Mouse (Mus musculus) heart, embryonic 11.5 days (tissue): ENCODE measurements around the gene Robo3. TPM values are rescaled to one million over a fixed set of nuclear protein-coding genes. Genes with fewer than 3 reads are reported as not detected.

Experiments
- ATAC-seq: fragments of 200-750 bp; cut with Nextera tagmentation; replicated peaks from 2 replicates; pipeline ENCODE4 v1.8.0; 2017; ENCODE audit warnings: moderate library complexity; ENCODE audit not compliant: insufficient number of reproducible peaks, low FRiP score, low TSS enrichment
- H3K27ac ChIP-seq: fragments of 300-500 bp; sonication (generic); 2 replicates; pipeline ENCODE4 v1.5.1; 2014; ENCODE audit warnings: mild to moderate bottlenecking, low read depth, low read length
- H3K27me3 ChIP-seq: fragments of 300-500 bp; sonication (generic); 2 replicates; pipeline ENCODE4 v1.6.1; 2014; ENCODE audit warnings: mild to moderate bottlenecking, low read length, mixed read lengths; ENCODE audit not compliant: control insufficient read depth, insufficient read depth
- H3K36me3 ChIP-seq: fragments of 300-500 bp; sonication (generic); 2 replicates; pipeline ENCODE4 v1.6.1; 2014; ENCODE audit warnings: mild to moderate bottlenecking, low read length, moderate library complexity, mixed read lengths; ENCODE audit not compliant: control insufficient read depth, insufficient read depth
- H3K4me1 ChIP-seq: fragments of 300-500 bp; sonication (generic); 2 replicates; pipeline ENCODE4 v1.6.1; 2014; ENCODE audit warnings: low read length; ENCODE audit not compliant: control insufficient read depth, insufficient read depth
- H3K4me2 ChIP-seq: fragments of 300-500 bp; sonication (generic); 2 replicates; pipeline ENCODE4 v1.6.1; 2014; ENCODE audit warnings: mild to moderate bottlenecking, moderate library complexity
- H3K4me3 ChIP-seq: fragments of 300-500 bp; sonication (generic); 2 replicates; pipeline ENCODE4 v1.5.1; 2014; ENCODE audit warnings: low read depth, low read length
- H3K9ac ChIP-seq: fragments of 300-500 bp; sonication (generic); 2 replicates; pipeline ENCODE4 v1.6.1; 2014; ENCODE audit warnings: mild to moderate bottlenecking, low read depth, low read length, moderate library complexity
- H3K9me3 ChIP-seq: fragments of 300-500 bp; sonication (generic); replicated peaks from 2 replicates; pipeline ENCODE4 v1.6.1; 2016; ENCODE audit warnings: low read length; ENCODE audit not compliant: control insufficient read depth
- WGBS: fragments of 180-500 bp; shearing (Covaris S2); extraction: QIAGEN DNeasy Blood & Tissue Kit; methylation state at CpG from one replicate; pipeline ENCODE4 v1.1.7; 2014; ENCODE audit not compliant: insufficient replicate concordance; 5-methylcytosine and 5-hydroxymethylcytosine counted together
- polyA plus RNA-seq: library from polyadenylated mRNA; unstranded; fragments of >200 nt; fragmentation: Nextera tagmentation; extraction: Ambion mirVana; gene quantifications from 2 replicates; pipeline ENCODE4 v1.2.1, GENCODE M21; 2014

The Robo3 gene
- 0.29 and 0.35 TPM in 2 replicates for polyA plus RNA-seq

DNA sequence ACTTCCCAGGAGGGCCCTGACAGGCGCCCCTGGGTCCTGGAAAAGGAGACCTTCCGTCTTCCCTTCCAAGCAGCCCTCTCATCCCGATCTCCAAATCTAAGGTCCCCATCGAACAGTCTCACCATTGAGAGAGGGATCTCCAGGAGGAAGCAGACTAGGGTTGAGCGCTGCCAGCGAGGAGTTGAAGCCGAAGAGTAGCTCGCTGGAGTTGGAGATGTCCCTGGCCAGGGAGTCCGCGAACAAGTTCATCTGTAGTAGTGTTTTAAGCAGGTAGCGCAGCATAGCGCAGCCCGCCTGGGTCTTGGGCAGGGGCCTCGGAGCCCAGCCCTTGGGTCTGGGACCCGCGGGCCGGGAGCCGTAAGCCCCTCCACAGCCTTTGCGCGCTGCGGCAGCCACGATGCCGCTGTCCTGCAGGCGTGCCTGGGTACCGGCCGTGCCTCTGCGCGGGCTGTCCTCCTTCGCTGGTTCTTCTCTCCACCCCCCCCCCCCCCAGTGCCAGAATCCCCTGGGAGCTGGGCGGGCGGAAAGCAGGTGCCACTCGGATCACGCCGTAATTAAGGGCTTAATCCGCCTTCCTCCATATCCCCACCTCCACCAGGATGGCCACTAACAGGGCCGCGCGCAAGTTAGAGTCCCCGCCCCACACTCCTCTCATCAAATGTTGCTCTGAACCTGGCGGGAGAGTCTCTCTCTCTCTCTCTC lies at the start of gene Robo3:
Gene Robo3, minus strand, starts transcription at position 527 of the 702 bp plus-strand sequence.
- Histone ChIP-seq H3K9ac (0 out of 2 replicates have a peak within 1 kb of the TSS, but pooled peaks have one; percentile 16), H3K4me3 (peak within 1 kb of the TSS; percentile 35), H3K4me2 (peak within 1 kb of the TSS; percentile 69), H3K36me3 (no peaks in the 10 kb centered on the region), H3K27me3 (peaks cover 74% of the 10 kb centered on the region), H3K9me3 (no peaks in the 10 kb centered on the region), H3K27ac (no peak within 1 kb of the TSS), H3K4me1 (peaks cover 11% of the 10 kb centered on the region)
- ATAC-seq: no peak
- WGBS: under 1% methylated on average over 37 of the region's 40 CpGs

DNA sequence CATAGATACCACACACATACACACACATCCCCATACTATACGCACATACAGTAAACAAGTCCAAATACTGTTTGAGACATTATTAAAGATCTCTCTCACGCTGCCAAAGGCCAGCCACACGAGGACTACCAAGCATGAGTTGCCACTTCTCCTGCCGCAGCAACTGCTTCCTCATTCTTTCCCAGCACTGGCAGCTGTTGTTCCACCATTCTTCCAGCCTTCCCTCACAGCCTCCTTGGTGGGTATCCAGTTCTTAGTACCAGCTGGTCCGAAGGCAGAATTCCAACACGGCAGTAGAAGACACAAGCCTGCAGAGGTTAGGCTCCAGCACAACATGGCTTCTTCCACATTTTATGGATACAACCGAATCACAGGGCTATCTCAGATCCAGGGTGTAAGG lies 41.9 kb upstream of the Robo3 start:
- Histone ChIP-seq H3K27me3 (no peaks in the 10 kb centered on the region), H3K9me3 (no peaks in the 10 kb centered on the region), H3K27ac (no peak overlapping the region), H3K4me1 (no peaks in the 10 kb centered on the region), H3K36me3 (no peaks in the 10 kb centered on the region), H3K9ac (no peak overlapping the region), H3K4me2 (no peak overlapping the region), H3K4me3 (no peak overlapping the region)
- ATAC-seq: no peak
- 80% methylated on average over 7 of the region's 7 CpGs for WGBS

DNA sequence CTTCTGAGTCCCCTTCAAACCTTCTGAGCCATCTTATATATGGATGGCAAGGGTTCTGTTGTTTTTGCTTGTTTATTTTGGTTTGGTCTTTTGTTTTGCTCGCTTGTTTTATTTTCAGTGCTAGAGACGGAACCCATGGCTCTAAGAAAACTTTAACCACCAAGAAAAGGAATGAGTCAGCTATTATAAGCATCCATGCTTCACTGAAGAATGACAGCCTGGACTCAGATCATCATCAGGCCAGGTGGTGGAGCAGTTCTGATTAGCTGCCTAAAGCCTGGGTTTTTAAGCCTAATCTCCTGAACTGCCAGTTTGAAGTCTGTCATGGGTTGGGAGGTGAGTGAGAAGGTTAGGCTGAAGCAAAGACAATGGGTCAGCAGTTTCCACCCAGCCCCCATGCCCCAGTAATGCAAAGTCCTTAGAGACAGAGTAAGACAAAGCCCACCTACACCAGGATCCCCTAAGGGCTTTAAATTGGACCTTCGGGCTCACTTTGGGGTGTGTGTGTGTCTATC lies 40.6 kb upstream of the Robo3 start:
- no peak overlapping the region for H3K4me3 ChIP-seq
- no peaks in the 10 kb centered on the region for H3K36me3 ChIP-seq
- no peak for ATAC-seq
- no peaks in the 10 kb centered on the region for H3K4me1 ChIP-seq
- H3K9ac ChIP-seq: no peak overlapping the region
- no peaks in the 10 kb centered on the region for H3K9me3 ChIP-seq
- no peak overlapping the region for H3K4me2 ChIP-seq
- H3K27me3 ChIP-seq: no peaks in the 10 kb centered on the region
- H3K27ac ChIP-seq: no peak overlapping the region
- WGBS: 70% methylated on average over 3 of the region's 3 CpGs

DNA sequence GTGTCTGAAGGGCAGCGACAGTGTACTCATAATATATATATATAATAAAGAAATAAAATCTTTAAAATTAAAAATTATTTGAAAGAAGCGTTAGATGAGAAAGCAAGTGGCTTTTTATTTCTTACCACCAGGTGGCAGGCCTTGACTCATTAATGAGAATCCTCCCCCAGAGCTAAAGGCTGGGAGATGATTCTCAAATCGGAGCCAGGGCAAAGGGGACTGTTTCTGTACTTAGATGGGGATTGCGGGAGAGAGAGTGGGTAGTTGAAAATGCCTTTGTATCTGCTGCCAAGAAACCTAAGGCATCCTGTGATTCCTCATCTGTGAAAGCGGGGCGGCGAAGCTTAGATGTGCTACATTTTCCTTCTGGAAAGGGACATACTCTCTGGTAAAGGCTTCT lies 29.7 kb upstream of the Robo3 start:
- no peak overlapping the region for H3K4me2 ChIP-seq
- no peak overlapping the region for H3K27ac ChIP-seq
- H3K4me3 ChIP-seq: no peak overlapping the region
- peaks cover 6% of the 10 kb centered on the region; the same call in 1 of the 2 replicates for H3K4me1 ChIP-seq
- 11% methylated on average over 7 of the region's 7 CpGs for WGBS
- H3K9ac ChIP-seq: no peak overlapping the region
- no peaks in the 10 kb centered on the region for H3K36me3 ChIP-seq
- peaks cover 50% of the 10 kb centered on the region for H3K27me3 ChIP-seq
- H3K9me3 ChIP-seq: no peaks in the 10 kb centered on the region
- ATAC-seq: no peak

DNA sequence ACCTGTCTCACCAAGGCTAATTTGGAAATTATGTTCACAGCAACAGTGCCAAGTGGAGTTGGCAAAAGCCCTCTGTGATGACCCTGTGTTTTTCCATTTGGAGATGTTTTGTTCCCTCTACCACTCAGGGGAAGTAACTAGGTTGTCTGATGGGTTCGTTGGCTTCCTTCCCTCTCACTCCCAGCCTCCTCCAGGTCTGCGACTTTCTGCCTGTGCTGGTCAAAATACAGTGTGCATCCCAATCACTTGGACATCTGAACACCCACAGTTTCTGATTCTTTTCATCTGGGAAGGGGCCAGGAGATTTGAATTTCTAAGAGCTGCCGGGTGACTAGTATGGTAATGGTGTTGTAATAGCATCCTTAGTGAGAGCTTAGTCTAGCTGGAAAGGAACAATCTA lies 28.5 kb upstream of the Robo3 start:
- ATAC-seq: no peak
- H3K4me2 ChIP-seq: no peak overlapping the region
- peaks cover 62% of the 10 kb centered on the region for H3K27me3 ChIP-seq
- H3K4me1 ChIP-seq: peaks cover 6% of the 10 kb centered on the region; the same call in 1 of the 2 replicates
- no peak overlapping the region for H3K27ac ChIP-seq
- H3K9me3 ChIP-seq: no peaks in the 10 kb centered on the region
- H3K36me3 ChIP-seq: no peaks in the 10 kb centered on the region
- WGBS: 9% methylated on average over 3 of the region's 3 CpGs
- H3K4me3 ChIP-seq: no peak overlapping the region
- no peak overlapping the region for H3K9ac ChIP-seq

DNA sequence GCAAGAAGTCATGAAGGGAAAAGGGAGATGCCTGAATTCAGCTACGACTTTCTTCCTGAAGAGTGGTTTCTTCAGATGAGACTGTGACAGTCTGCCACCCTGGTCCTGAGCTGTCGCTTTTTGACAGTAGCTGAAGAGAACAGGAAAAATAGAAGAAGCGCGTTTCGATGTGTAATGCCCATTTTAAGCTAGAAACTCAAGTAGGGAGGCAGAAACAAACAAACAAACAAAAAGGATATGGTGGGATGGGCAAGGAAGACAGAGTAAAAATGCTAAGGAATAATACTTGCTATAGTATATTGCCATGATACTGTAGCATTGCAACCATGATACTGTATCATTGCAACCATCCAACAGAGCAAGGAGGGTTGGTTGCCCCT lies 27.9 kb upstream of the Robo3 start:
- 9% methylated on average over 5 of the region's 5 CpGs for WGBS
- H3K9me3 ChIP-seq: no peaks in the 10 kb centered on the region
- no peak for ATAC-seq
- H3K4me1 ChIP-seq: peaks cover 6% of the 10 kb centered on the region; the same call in 1 of the 2 replicates
- no peaks in the 10 kb centered on the region for H3K36me3 ChIP-seq
- H3K4me3 ChIP-seq: peak overlapping the region; percentile 44
- H3K4me2 ChIP-seq: peak overlapping the region; percentile 80
- no peak overlapping the region for H3K27ac ChIP-seq
- H3K9ac ChIP-seq: no peak overlapping the region
- peaks cover 69% of the 10 kb centered on the region for H3K27me3 ChIP-seq

DNA sequence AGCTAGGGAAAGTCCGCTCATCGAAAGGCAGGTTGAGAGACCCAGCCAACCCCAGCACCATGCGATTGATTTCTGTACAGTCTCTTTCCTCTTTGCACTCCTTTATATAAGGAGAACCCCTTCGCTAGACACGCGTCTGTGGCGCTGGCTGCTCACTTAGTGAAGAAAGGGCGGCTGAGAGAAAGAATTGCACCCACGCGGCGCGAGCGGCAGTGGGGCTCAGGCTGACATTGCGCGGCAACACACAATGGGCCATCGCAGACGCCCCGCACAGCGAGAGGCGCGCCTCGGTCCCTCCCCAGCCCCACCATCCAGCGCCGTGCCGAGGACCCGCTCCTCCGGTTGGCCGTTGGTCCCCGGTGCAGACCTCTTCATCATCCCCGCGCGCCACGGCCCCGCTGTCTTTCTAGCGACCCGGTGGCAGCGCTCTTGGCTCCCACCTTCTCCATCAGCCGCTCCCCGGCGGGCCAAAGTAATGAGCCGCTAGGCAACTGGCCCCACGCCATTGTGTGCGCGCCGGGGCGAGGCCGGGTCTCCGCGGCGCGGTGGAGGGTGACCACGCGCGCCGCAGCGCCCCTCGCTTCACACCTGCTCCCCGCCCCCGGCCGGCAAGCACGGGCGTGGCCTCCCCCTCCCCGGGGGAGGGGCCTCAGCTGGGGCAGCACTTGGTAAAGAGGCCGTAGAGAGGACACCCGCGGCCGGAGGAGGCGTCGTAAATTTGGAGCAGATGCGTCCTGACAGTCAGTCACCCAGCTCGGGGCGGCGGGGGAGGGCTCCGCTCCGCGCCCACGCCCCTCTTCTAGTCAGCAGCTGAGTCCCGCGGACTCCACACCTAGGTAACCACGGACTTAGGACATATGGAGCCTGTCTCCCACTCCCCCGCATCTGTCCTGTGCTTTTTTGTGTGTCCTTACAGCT lies 27.3 kb upstream of the Robo3 start:
- H3K9ac ChIP-seq: no peak overlapping the region
- peaks cover 6% of the 10 kb centered on the region; the same call in 1 of the 2 replicates for H3K4me1 ChIP-seq
- H3K4me2 ChIP-seq: peak overlapping the region; percentile 80
- no peaks in the 10 kb centered on the region for H3K36me3 ChIP-seq
- H3K4me3 ChIP-seq: peak overlapping the region; percentile 44
- WGBS: under 1% methylated on average over 81 of the region's 81 CpGs
- H3K9me3 ChIP-seq: no peaks in the 10 kb centered on the region
- H3K27ac ChIP-seq: no peak overlapping the region
- no peak; the same call in 1 of the 2 replicates for ATAC-seq
- peaks cover 75% of the 10 kb centered on the region for H3K27me3 ChIP-seq

DNA sequence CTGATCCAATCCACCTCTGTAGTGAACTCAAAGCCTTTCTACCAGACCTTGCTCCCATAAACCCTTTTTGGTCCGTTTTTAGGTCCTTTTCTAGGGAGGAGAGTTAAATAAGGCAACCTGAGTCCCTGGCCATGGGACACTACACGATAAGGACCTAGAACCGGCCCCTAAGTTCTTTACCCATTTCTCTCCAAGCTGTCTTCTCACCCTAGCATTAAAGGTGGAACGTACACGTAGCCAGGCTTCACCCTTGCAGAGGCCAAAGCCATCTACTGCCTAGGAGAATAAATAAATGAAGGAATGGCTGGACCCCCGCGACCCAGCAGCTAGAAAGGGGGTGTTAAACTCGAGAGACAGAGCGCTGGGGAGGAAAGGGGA lies 26.6 kb upstream of the Robo3 start:
- ATAC-seq: no peak
- no peaks in the 10 kb centered on the region for H3K36me3 ChIP-seq
- no peaks in the 10 kb centered on the region for H3K9me3 ChIP-seq
- peak overlapping the region; percentile 44 for H3K4me3 ChIP-seq
- no peak overlapping the region for H3K9ac ChIP-seq
- H3K4me1 ChIP-seq: peaks cover 6% of the 10 kb centered on the region; the same call in 1 of the 2 replicates
- H3K27me3 ChIP-seq: peaks cover 80% of the 10 kb centered on the region
- no peak overlapping the region for H3K27ac ChIP-seq
- peak overlapping the region; percentile 80 for H3K4me2 ChIP-seq
- 3% methylated on average over 9 of the region's 9 CpGs for WGBS
